28 mouse cellular contexts compared by ENCODE assay signal in genomic region chr9:116244619-116244899, GRCm38 (mm10).
"Had no signal": no experiment of that assay in that cellular context is flagged by ENCODE, and none has a peak within 500 bp of the region (broad histone marks: within the 10 kb centered on the region; RNA-seq: fewer than 3 reads in every experiment).

No protein-coding gene starts in this region.

- DNase-seq: heart, postnatal 10 days; heart, postnatal 14 days; heart, postnatal 36 days; heart, postnatal 4 days; kidney, adult 11 months; kidney, adult 18-20 months; kidney, adult 8-10 months; kidney, adult 9 months; kidney, postnatal 10 days; kidney, postnatal 4 days; layer of hippocampus, adult 9-11 months; layer of hippocampus, postnatal 36 days had no signal

- H3K4me3 ChIP-seq: heart, embryonic 10.5 days; heart, embryonic 12.5 days; heart, embryonic 13.5 days; heart, embryonic 15.5 days; hindbrain, embryonic 10.5 days; hindbrain, embryonic 12.5 days; hindbrain, embryonic 13.5 days; hindbrain, embryonic 15.5 days; intestine, embryonic 15.5 days; layer of hippocampus, adult 2 months; left cerebral cortex, adult 2 months had no signal

- H3K4me2 ChIP-seq: heart, embryonic 11.5 days; heart, embryonic 12.5 days; heart, embryonic 13.5 days; heart, embryonic 15.5 days; hindbrain, embryonic 12.5 days; hindbrain, embryonic 13.5 days; hindbrain, embryonic 14.5 days; hindbrain, embryonic 15.5 days; intestine, embryonic 15.5 days had no signal

- H3K9ac ChIP-seq: heart, embryonic 12.5 days; heart, embryonic 13.5 days; heart, embryonic 15.5 days; hindbrain, embryonic 12.5 days; hindbrain, embryonic 13.5 days; hindbrain, embryonic 14.5 days; hindbrain, embryonic 15.5 days; intestine, embryonic 15.5 days had no signal

- H3K9me3 ChIP-seq: heart, embryonic 10.5 days; heart, embryonic 12.5 days; heart, embryonic 13.5 days; heart, embryonic 15.5 days; hindbrain, embryonic 10.5 days; hindbrain, embryonic 12.5 days; hindbrain, embryonic 13.5 days; hindbrain, embryonic 15.5 days; intestine, embryonic 15.5 days had no signal

- H3K27me3 ChIP-seq: heart, embryonic 12.5 days; heart, embryonic 13.5 days; heart, embryonic 15.5 days; hindbrain, embryonic 12.5 days; hindbrain, embryonic 13.5 days; hindbrain, embryonic 15.5 days; intestine, embryonic 15.5 days had no signal

- ATAC-seq: hindbrain, embryonic 16.5 days; hindbrain, postnatal 0 days had no signal

- H3K27ac ChIP-seq: heart, embryonic 10.5 days; heart, embryonic 13.5 days; heart, embryonic 15.5 days; hindbrain, embryonic 10.5 days; hindbrain, embryonic 12.5 days; hindbrain, embryonic 13.5 days; hindbrain, embryonic 14.5 days; hindbrain, embryonic 15.5 days; hindbrain, postnatal 0 days; intestine, embryonic 15.5 days; kidney, postnatal 0 days; layer of hippocampus, adult 2 months; left cerebral cortex, adult 2 months had no signal

- H3K36me3 ChIP-seq: heart, embryonic 10.5 days; heart, embryonic 12.5 days; heart, embryonic 13.5 days; heart, embryonic 15.5 days; hindbrain, embryonic 10.5 days; hindbrain, embryonic 12.5 days; hindbrain, embryonic 13.5 days; hindbrain, embryonic 15.5 days; intestine, embryonic 15.5 days had no signal

- H3K4me1 ChIP-seq: hindbrain, embryonic 10.5 days; hindbrain, embryonic 12.5 days; hindbrain, embryonic 13.5 days; hindbrain, embryonic 15.5 days had no signal
